Mouse (Mus musculus) embryonic facial prominence, embryonic 14.5 days (tissue): ENCODE measurements at regions not wholly inside any gene's neighbourhood (a gene's known extent, or its start where the extent isn't known, plus 50 kb on each side); places are given as distances from the start of the nearest gene placed in this dataset.

Source experiments
- ATAC-seq: fragments of 200-750 bp; cut with Nextera tagmentation; 2 replicates; pipeline ENCODE4 v1.8.0; 2017; ENCODE audit warnings: low read depth, moderate number of reproducible peaks, moderate TSS enrichment
- DNase-seq: peaks from one replicate; pipeline ENCODE4 v3.0.0-alpha.2; 2015; ENCODE audit warnings: low spot score
- H3K27ac ChIP-seq: fragments of 300-500 bp; sonication (generic); replicated peaks from 2 replicates; pipeline ENCODE4 v1.5.1; 2014; ENCODE audit warnings: low read depth, mild to moderate bottlenecking, low read length, moderate library complexity
- H3K27me3 ChIP-seq: fragments of 300-500 bp; sonication (generic); replicated peaks from 2 replicates; pipeline ENCODE4 v1.6.1; 2014; ENCODE audit warnings: low read length; ENCODE audit not compliant: control insufficient read depth, insufficient read depth
- H3K36me3 ChIP-seq: fragments of 300-500 bp; sonication (generic); 2 replicates; pipeline ENCODE4 v1.6.1; 2014; ENCODE audit warnings: low read length, mixed read lengths; ENCODE audit not compliant: control insufficient read depth, insufficient read depth
- H3K4me1 ChIP-seq: fragments of 300-500 bp; sonication (generic); 2 replicates; pipeline ENCODE4 v1.6.1; 2014; ENCODE audit warnings: antibody characterized with exemption, low read length; ENCODE audit not compliant: control insufficient read depth, insufficient read depth
- H3K4me2 ChIP-seq: fragments of 300-500 bp; sonication (generic); 2 replicates; pipeline ENCODE4 v1.6.1; 2014; ENCODE audit warnings: low read depth, mild to moderate bottlenecking, low read length, moderate library complexity, mixed read lengths
- H3K4me3 ChIP-seq: fragments of 300-500 bp; sonication (generic); 2 replicates; pipeline ENCODE4 v1.5.1; 2014; ENCODE audit warnings: low read depth, mild to moderate bottlenecking, low read length
- H3K9ac ChIP-seq: fragments of 300-500 bp; sonication (generic); 2 replicates; pipeline ENCODE4 v1.6.1; 2014; ENCODE audit warnings: low read depth, mild to moderate bottlenecking, low read length, moderate library complexity, mixed read lengths
- H3K9me3 ChIP-seq: fragments of 300-500 bp; sonication (generic); 2 replicates; pipeline ENCODE4 v1.6.1; 2016; ENCODE audit warnings: low read length; ENCODE audit not compliant: control insufficient read depth
- WGBS: fragments of 180-500 bp; shearing (Covaris S2); extraction: QIAGEN DNeasy Blood & Tissue Kit; methylation state at CpG from one replicate; pipeline ENCODE4 v1.1.7; 2014; 5-methylcytosine and 5-hydroxymethylcytosine counted together

- Histone ChIP-seq H3K36me3 (no peaks in the 10 kb centered on the region), H3K9me3 (no peaks in the 10 kb centered on the region), H3K4me1 (0 out of 2 replicates have a peak, but pooled peaks cover 7% of the 10 kb centered on the region), H3K9ac (no peak overlapping the region), H3K4me3 (no peak overlapping the region), H3K4me2 (no peak overlapping the region), H3K27ac (no peak overlapping the region), H3K27me3 (0 out of 2 replicates have a peak, but pooled peaks cover 6% of the 10 kb centered on the region)
- ATAC-seq (no peak), DNase-seq (no peak)
- WGBS, result 95% methylated on average over 1 of the region's 1 CpGs
These were observed 172.5 kb downstream of the Msrb3 start for GRCm38 (mm10) chr10:120726369-120726768.

GRCm38 (mm10) chr10:120721956-120722532 lies 176.9 kb downstream of the Msrb3 start:
- Histone ChIP-seq H3K4me1 (peaks cover 29% of the 10 kb centered on the region), H3K27me3 (0 out of 2 replicates have a peak, but pooled peaks cover 6% of the 10 kb centered on the region), H3K27ac (no peak overlapping the region), H3K36me3 (no peaks in the 10 kb centered on the region), H3K4me2 (peak overlapping the region; percentile 53), H3K4me3 (peak overlapping the region; percentile 26), H3K9ac (peak overlapping the region; percentile 20; the same call in 1 of the 2 replicates), H3K9me3 (no peaks in the 10 kb centered on the region)
- DNase-seq (no peak), ATAC-seq (no peak)
- 6% methylated on average over 15 of the region's 15 CpGs for WGBS

GRCm38 (mm10) chr10:120720981-120721380 lies 177.9 kb downstream of the Msrb3 start:
- WGBS, result 38% methylated on average over 3 of the region's 3 CpGs
- no peak overlapping the region for H3K4me2 ChIP-seq
- no peaks in the 10 kb centered on the region for H3K36me3 ChIP-seq
- H3K9me3 ChIP-seq, result no peaks in the 10 kb centered on the region
- no peak for DNase-seq
- H3K27ac ChIP-seq, result no peak overlapping the region
- no peak overlapping the region for H3K4me3 ChIP-seq
- no peak overlapping the region for H3K9ac ChIP-seq
- 0 out of 2 replicates have a peak, but pooled peaks cover 6% of the 10 kb centered on the region for H3K27me3 ChIP-seq
- H3K4me1 ChIP-seq, result peaks cover 32% of the 10 kb centered on the region
- ATAC-seq, result no peak

GRCm38 (mm10) chr10:120720061-120720460 lies 178.8 kb downstream of the Msrb3 start:
- no peak overlapping the region for H3K4me2 ChIP-seq
- 0 out of 2 replicates have a peak, but pooled peaks cover 6% of the 10 kb centered on the region for H3K27me3 ChIP-seq
- H3K9ac ChIP-seq, result 0 out of 2 replicates have a peak overlapping the region, but pooled peaks have one; percentile 2
- no peaks in the 10 kb centered on the region for H3K36me3 ChIP-seq
- 8% methylated on average over 3 of the region's 3 CpGs for WGBS
- no peaks in the 10 kb centered on the region for H3K9me3 ChIP-seq
- H3K4me3 ChIP-seq, result no peak overlapping the region
- H3K27ac ChIP-seq, result peak overlapping the region; percentile 35; the same call in 1 of the 2 replicates
- DNase-seq (peak; percentile 77), ATAC-seq (peak; percentile 51; the same call in 1 of the 2 replicates)
- peaks cover 32% of the 10 kb centered on the region for H3K4me1 ChIP-seq

- Histone ChIP-seq H3K4me2 (peak overlapping the region; percentile 15; the same call in 1 of the 2 replicates), H3K9ac (no peak overlapping the region), H3K4me1 (peaks cover 31% of the 10 kb centered on the region), H3K9me3 (no peaks in the 10 kb centered on the region), H3K27me3 (0 out of 2 replicates have a peak, but pooled peaks cover 2% of the 10 kb centered on the region), H3K27ac (peak overlapping the region; percentile 24; the same call in 1 of the 2 replicates), H3K36me3 (no peaks in the 10 kb centered on the region), H3K4me3 (no peak overlapping the region)
- DNase-seq (peak; percentile 77), ATAC-seq (peak; percentile 38; the same call in 1 of the 2 replicates)
- WGBS, result 24% methylated on average over 11 of the region's 11 CpGs
These were observed 181.7 kb downstream of the Msrb3 start for GRCm38 (mm10) chr10:120717159-120717567.

GRCm38 (mm10) chr10:120716391-120716790 lies 182.5 kb downstream of the Msrb3 start:
- no peak overlapping the region for H3K4me2 ChIP-seq
- peaks cover 31% of the 10 kb centered on the region for H3K4me1 ChIP-seq
- H3K36me3 ChIP-seq, result no peaks in the 10 kb centered on the region
- no peak overlapping the region for H3K9ac ChIP-seq
- ATAC-seq (no peak), DNase-seq (no peak)
- H3K27me3 ChIP-seq, result no peaks in the 10 kb centered on the region
- no peak overlapping the region for H3K4me3 ChIP-seq
- no peaks in the 10 kb centered on the region for H3K9me3 ChIP-seq
- 66% methylated on average over 6 of the region's 6 CpGs for WGBS
- no peak overlapping the region for H3K27ac ChIP-seq

DNA sequence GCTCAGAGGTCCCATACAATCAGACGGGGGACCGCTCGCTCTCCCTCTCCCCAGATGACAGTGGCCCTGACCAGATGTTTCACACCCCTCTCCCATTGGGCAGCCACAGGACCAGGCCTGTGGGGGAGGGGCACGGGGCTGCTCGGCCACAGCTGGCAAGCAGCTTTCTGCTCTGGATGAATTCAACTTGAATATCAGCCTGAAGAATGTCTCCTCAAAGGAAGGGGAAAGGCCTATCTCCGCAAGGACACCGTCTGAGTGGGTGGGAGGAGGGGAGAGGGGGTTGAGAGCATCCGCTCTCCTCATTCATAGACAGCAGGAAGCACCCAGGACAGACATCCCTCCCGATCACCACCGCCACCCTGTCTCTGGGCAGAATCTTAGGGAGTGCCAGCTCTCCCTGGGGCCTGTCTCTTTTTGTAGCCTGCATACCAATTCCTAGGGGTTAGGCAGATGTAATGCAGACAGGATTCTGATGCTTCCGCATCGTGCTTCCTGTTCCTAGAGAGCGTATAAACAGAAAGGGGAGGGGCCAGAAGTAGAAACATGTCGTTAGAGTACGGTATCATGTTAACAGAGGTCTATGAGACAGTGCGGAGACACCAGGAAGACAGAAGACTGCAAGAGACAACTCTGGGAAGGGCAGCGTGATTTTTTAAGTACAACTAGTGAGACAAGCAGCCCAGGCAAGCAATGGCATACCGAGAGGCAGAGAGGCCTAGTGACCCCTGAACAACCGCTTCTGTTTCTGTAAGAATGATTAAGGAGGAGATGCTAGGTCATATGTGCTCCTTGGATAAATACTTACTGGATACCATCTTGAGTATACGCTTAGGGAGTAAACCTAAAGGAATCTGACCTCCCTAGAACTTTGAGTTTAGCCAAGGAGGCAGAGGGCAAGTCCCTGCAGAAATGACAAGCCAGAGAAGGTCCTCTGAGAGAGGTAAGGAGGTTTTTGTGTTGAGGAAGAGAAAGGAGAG lies 190.8 kb downstream of the Msrb3 start:
- H3K4me2 ChIP-seq, result peak overlapping the region; percentile 37
- no peaks in the 10 kb centered on the region for H3K9me3 ChIP-seq
- peak overlapping the region; percentile 38; the same call in 1 of the 2 replicates for H3K9ac ChIP-seq
- peak; percentile 73 for DNase-seq
- peak; percentile 62 for ATAC-seq
- no peaks in the 10 kb centered on the region for H3K27me3 ChIP-seq
- H3K4me1 ChIP-seq, result peaks cover 24% of the 10 kb centered on the region
- peak overlapping the region; percentile 15; the same call in 1 of the 2 replicates for H3K27ac ChIP-seq
- H3K36me3 ChIP-seq, result no peaks in the 10 kb centered on the region
- WGBS, result 17% methylated on average over 20 of the region's 20 CpGs
- no peak overlapping the region for H3K4me3 ChIP-seq

GRCm38 (mm10) chr10:120706684-120707290 lies 192.1 kb downstream of the Msrb3 start:
- no peaks in the 10 kb centered on the region for H3K36me3 ChIP-seq
- no peak for ATAC-seq
- no peaks in the 10 kb centered on the region for H3K27me3 ChIP-seq
- peaks cover 22% of the 10 kb centered on the region for H3K4me1 ChIP-seq
- H3K9ac ChIP-seq, result no peak overlapping the region
- DNase-seq, result no peak
- H3K4me3 ChIP-seq, result no peak overlapping the region
- H3K9me3 ChIP-seq, result no peaks in the 10 kb centered on the region
- no peak overlapping the region for H3K27ac ChIP-seq
- 30% methylated on average over 7 of the region's 7 CpGs for WGBS
- no peak overlapping the region for H3K4me2 ChIP-seq
